Mouse (Mus musculus): Measurements from ENCODE around the gene Mat2a. TPM values are rescaled to one million over a fixed set of nuclear protein-coding genes. Genes with fewer than 3 reads are reported as not detected.
"Not testable (repeated sequence)": the region's sequence is repeated elsewhere in the genome, so short reads cannot be mapped to it uniquely, and the experiment has no call there.

Mat2a gene
- polyA plus RNA-seq, 1 experiment from 2014 or later: 377 TPM

DNA sequence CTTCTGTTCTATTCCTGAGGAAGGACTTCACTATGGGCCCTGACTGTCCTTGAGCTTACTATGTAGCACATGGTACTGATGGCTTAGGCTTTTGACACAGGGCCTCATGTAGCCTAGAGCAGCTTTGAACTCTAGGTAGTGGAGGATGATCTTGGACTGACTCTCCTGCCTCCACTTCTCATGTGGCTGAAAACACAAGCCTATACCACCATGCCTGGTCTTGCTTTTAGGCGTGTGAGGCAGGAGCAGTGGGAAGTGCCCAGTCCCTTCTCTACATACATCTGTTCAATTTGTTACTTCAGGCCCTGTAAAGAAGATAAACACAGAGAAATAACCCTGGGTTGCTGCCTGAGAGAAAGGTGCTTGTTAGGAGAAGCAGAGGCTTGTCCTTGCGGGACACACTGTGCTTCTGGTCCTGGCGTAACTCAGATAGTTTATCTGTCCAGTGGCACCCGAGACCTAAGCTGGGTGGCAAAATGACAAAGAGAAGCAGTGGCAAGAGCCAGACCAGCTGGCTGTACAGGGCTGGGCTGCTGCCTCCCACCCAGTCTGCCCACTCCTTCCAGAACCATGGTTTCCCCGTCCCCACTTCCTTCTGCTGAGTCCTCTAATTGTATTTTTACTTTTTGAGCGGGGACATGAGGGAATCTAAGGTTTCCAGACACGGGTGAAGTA lies 14.9 kb upstream of the Mat2a start:
- Histone ChIP-seq H3K27me3 (no peaks in the 10 kb centered on the region), H3K9me3 (no peaks in the 10 kb centered on the region), H3K36me3 (no peaks in the 10 kb centered on the region), H3K9ac (no peak overlapping the region), H3K4me2 (no peak overlapping the region), H3K27ac (peak overlapping the region; percentile 19), H3K4me3 (no peak overlapping the region), H3K4me1 (peaks cover 24% of the 10 kb centered on the region)
- 51% methylated on average over 7 of the region's 7 CpGs for WGBS
- no peak for ATAC-seq (ENCODE audit: insufficient number of reproducible peaks, insufficient read depth, low FRiP score, low TSS enrichment, low read depth)

DNA sequence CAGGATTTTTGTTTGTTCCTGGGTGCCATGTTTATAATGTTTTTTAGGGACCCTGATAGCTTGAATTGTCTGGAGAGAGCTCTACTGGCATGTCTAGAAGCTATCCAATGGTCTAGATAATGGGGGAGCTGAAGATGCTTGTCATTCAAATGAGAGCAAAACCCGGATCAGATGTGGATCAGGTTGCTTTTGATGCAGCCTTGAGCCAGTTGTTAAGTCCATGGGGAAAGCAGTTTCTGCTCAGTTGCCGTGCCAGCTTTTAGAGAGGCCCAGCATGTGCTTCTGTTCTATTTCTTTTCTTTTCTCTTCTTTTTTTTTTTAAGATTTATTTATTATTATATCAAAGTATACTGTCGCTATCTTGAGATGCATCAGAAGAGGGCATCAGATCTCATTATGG lies 14.2 kb upstream of the Mat2a start:
- H3K27ac ChIP-seq: no peak overlapping the region
- no peaks in the 10 kb centered on the region for H3K36me3 ChIP-seq
- H3K4me2 ChIP-seq: no peak overlapping the region
- H3K4me3 ChIP-seq: no peak overlapping the region
- WGBS: 51% methylated on average over 3 of the region's 3 CpGs
- H3K27me3 ChIP-seq: no peaks in the 10 kb centered on the region
- no peak for ATAC-seq (ENCODE audit: insufficient number of reproducible peaks, insufficient read depth, low FRiP score, low TSS enrichment, low read depth)
- H3K9me3 ChIP-seq: no peaks in the 10 kb centered on the region
- no peak overlapping the region for H3K9ac ChIP-seq
- peaks cover 17% of the 10 kb centered on the region for H3K4me1 ChIP-seq

DNA sequence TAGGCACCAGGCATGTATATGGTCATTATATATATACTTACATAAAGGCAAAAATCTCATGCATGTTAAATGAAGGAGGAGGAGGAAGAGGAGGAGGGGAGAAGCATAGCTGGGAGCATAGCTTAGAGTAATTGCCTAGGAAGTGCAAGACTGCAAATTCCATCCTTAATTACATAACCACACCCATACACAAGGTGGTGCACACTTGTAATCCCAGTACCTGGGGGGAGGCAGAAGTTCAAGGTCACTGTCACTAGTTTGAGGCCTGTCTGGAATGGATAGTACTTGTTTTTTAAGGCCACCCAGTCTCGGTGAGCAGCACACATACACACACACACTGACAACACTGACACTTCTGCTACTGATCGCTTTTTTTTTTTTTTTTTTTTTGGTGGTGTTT lies 13.0 kb upstream of the Mat2a start:
- Histone ChIP-seq H3K36me3 (no peaks in the 10 kb centered on the region), H3K4me3 (no peak overlapping the region), H3K9me3 (no peaks in the 10 kb centered on the region), H3K27me3 (0 out of 2 replicates have a peak, but pooled peaks cover 3% of the 10 kb centered on the region), H3K4me1 (peaks cover 14% of the 10 kb centered on the region), H3K27ac (no peak overlapping the region), H3K9ac (no peak overlapping the region), H3K4me2 (no peak overlapping the region)
- WGBS: 60% methylated on average over 2 of the region's 2 CpGs
- ATAC-seq (ENCODE audit: insufficient number of reproducible peaks, insufficient read depth, low FRiP score, low TSS enrichment, low read depth): no peak

DNA sequence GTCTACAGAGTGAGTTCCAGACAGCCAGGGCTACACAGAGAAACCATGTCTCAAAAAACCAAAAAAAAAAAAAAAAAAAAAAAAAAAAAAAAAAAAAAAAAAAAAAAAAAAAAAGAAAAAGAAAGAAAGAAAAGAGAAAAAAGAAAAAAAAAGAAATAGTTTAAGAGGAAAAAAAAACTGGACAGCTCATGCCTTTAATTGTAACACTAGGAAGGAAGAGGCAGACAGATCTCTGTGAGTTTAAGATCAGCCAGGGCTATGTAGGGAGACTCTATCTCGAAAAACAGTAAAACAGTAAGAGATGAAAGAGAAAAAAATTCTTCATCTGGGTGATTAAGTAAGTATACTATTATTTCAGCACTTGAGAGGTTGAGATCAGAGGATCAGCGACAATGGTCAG lies 12.4 kb upstream of the Mat2a start:
- ATAC-seq (ENCODE audit: insufficient number of reproducible peaks, insufficient read depth, low FRiP score, low TSS enrichment, low read depth); H3K9ac ChIP-seq; H3K36me3 ChIP-seq; H3K27ac ChIP-seq; H3K4me2 ChIP-seq; H3K9me3 ChIP-seq; H3K27me3 ChIP-seq; H3K4me3 ChIP-seq: not testable (repeated sequence)
- WGBS: 61% methylated on average over 2 of the region's 2 CpGs
- peaks cover 14% of the 10 kb centered on the region for H3K4me1 ChIP-seq

DNA sequence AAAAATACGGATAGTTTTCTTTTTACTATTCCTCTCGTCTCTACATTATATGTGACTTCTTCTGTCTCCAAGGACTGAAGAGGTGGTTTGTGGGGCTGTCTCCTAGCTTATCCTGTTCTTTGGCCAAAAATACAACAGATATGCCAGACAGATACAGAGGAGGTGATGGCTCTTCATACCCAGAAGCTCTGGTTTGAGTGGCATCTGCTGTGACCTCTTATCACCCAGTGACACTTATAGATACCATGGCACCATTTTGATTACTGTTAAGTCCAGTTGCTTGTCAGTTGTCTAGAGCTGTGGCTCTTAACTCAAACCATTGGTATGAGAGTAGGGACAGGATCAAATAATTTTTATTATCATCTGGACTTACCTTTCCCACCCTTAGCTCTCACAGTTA lies 8.1 kb upstream of the Mat2a start:
- 0 out of 2 replicates have a peak, but pooled peaks cover 3% of the 10 kb centered on the region for H3K27me3 ChIP-seq
- H3K4me1 ChIP-seq: peaks cover 12% of the 10 kb centered on the region
- no peak for ATAC-seq (ENCODE audit: insufficient number of reproducible peaks, insufficient read depth, low FRiP score, low TSS enrichment, low read depth)
- H3K4me2 ChIP-seq: no peak overlapping the region
- no peaks in the 10 kb centered on the region for H3K9me3 ChIP-seq
- no peak overlapping the region for H3K9ac ChIP-seq
- no peak overlapping the region for H3K27ac ChIP-seq
- no peaks in the 10 kb centered on the region for H3K36me3 ChIP-seq
- WGBS: 80% methylated on average over 2 of the region's 2 CpGs
- H3K4me3 ChIP-seq: no peak overlapping the region

GRCm38 (mm10) chr6:72445011-72445410 lies 5.7 kb upstream of the Mat2a start:
- Histone ChIP-seq H3K4me3 (no peak overlapping the region), H3K27ac (no peak overlapping the region), H3K9me3 (no peaks in the 10 kb centered on the region), H3K36me3 (no peaks in the 10 kb centered on the region), H3K4me2 (no peak overlapping the region), H3K9ac (no peak overlapping the region), H3K27me3 (0 out of 2 replicates have a peak, but pooled peaks cover 3% of the 10 kb centered on the region), H3K4me1 (peaks cover 21% of the 10 kb centered on the region)
- ATAC-seq (ENCODE audit: insufficient number of reproducible peaks, insufficient read depth, low FRiP score, low TSS enrichment, low read depth): no peak

DNA sequence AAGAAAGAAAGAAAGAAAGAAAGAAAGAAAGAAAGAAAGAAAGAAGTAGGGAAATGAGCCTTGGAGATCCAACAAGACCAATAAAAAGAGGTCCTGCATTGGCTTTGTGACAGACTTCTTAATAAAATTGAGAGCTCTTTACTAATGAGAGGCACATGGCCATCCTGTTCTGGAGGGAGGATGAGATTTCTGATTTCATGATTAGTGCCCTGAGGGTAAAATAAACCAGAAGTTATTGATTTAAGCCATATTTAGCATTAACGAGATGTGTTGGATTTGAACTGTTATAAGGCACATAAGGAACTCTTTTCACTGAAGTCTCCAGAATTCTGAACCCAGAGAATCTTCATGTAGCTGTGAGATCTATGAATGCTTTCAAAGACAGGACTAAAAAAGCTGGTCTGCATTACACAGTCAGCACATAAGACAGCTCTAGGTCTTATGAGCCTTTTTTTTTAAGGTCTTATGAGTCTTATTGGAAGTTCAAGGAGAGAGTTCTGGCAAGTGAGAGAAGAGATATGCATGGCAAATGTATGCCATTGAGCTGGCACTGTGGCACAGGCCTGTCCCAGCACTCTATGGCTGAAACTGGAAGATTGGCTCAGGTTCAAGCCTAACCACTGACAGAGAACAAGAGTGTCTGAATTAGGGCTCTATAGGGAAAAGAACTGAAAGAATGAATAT lies 3.7 kb upstream of the Mat2a start:
- H3K4me2 ChIP-seq: no peak overlapping the region
- no peaks in the 10 kb centered on the region for H3K9me3 ChIP-seq
- no peaks in the 10 kb centered on the region for H3K36me3 ChIP-seq
- H3K9ac ChIP-seq: no peak overlapping the region
- 0 out of 2 replicates have a peak, but pooled peaks cover under 1% of the 10 kb centered on the region for H3K27me3 ChIP-seq
- 28% methylated on average over 1 of the region's 1 CpGs for WGBS
- H3K27ac ChIP-seq: no peak overlapping the region
- no peak for ATAC-seq (ENCODE audit: insufficient number of reproducible peaks, insufficient read depth, low FRiP score, low TSS enrichment, low read depth)
- H3K4me1 ChIP-seq: peaks cover 22% of the 10 kb centered on the region
- no peak overlapping the region for H3K4me3 ChIP-seq

GRCm38 (mm10) chr6:72440186-72440990 lies 1.0 kb upstream of the Mat2a start:
- Histone ChIP-seq H3K36me3 (peaks cover 16% of the 10 kb centered on the region), H3K4me3 (peak overlapping the region; percentile 88)
- WGBS: 9% methylated on average over 17 of the region's 17 CpGs

GRCm38 (mm10) chr6:72438862-72439354 lies 450 bp downstream of the Mat2a start:
- under 1% methylated on average over 57 of the region's 57 CpGs for WGBS
- H3K27ac ChIP-seq: peak overlapping the region; percentile 99

More at GRCm38 (mm10) chr6:72440186-72440990, 1.0 kb upstream of the Mat2a start:
- H3K9ac ChIP-seq: peak overlapping the region; percentile 100
- peak overlapping the region; percentile 83 for H3K4me2 ChIP-seq
- H3K27ac ChIP-seq: peak overlapping the region; percentile 99
- ATAC-seq (ENCODE audit: insufficient number of reproducible peaks, insufficient read depth, low FRiP score, low TSS enrichment, low read depth): no peak
- H3K27me3 ChIP-seq: no peaks in the 10 kb centered on the region
- no peaks in the 10 kb centered on the region for H3K9me3 ChIP-seq
- H3K4me1 ChIP-seq: peaks cover 34% of the 10 kb centered on the region

GRCm38 (mm10) chr6:72438226-72438625 lies 1.1 kb downstream of the Mat2a start:
- peak overlapping the region; percentile 83 for H3K4me2 ChIP-seq
- peaks cover 37% of the 10 kb centered on the region for H3K36me3 ChIP-seq
- peak overlapping the region; percentile 99 for H3K27ac ChIP-seq
- no peaks in the 10 kb centered on the region for H3K27me3 ChIP-seq
- ATAC-seq (ENCODE audit: insufficient number of reproducible peaks, insufficient read depth, low FRiP score, low TSS enrichment, low read depth): no peak
- H3K9me3 ChIP-seq: no peaks in the 10 kb centered on the region
- 2% methylated on average over 5 of the region's 5 CpGs for WGBS
- peaks cover 28% of the 10 kb centered on the region for H3K4me1 ChIP-seq
- peak overlapping the region; percentile 88 for H3K4me3 ChIP-seq
- peak overlapping the region; percentile 100 for H3K9ac ChIP-seq

More at GRCm38 (mm10) chr6:72438862-72439354, 450 bp downstream of the Mat2a start:
- Histone ChIP-seq H3K27me3 (no peaks in the 10 kb centered on the region), H3K36me3 (peaks cover 30% of the 10 kb centered on the region), H3K4me1 (peaks cover 35% of the 10 kb centered on the region), H3K4me2 (peak overlapping the region; percentile 83), H3K9me3 (no peaks in the 10 kb centered on the region), H3K4me3 (peak overlapping the region; percentile 88), H3K9ac (peak overlapping the region; percentile 100)
- ATAC-seq (ENCODE audit: insufficient number of reproducible peaks, insufficient read depth, low FRiP score, low TSS enrichment, low read depth): peak; percentile 52

GRCm38 (mm10) chr6:72432153-72432552 lies 7.2 kb downstream of the Mat2a start:
- Histone ChIP-seq H3K9me3 (no peaks in the 10 kb centered on the region), H3K4me1 (peaks cover 7% of the 10 kb centered on the region), H3K9ac (no peak overlapping the region), H3K36me3 (peaks cover 91% of the 10 kb centered on the region), H3K4me2 (no peak overlapping the region), H3K27ac (no peak overlapping the region), H3K27me3 (no peaks in the 10 kb centered on the region), H3K4me3 (no peak overlapping the region)
- no peak for ATAC-seq (ENCODE audit: insufficient number of reproducible peaks, insufficient read depth, low FRiP score, low TSS enrichment, low read depth)
- 85% methylated on average over 2 of the region's 2 CpGs for WGBS

All from embryonic facial prominence, embryonic 13.5 days (tissue).